Mouse (Mus musculus) forebrain, embryonic 15.5 days (tissue): ENCODE results near the gene Crybg1. TPM values are rescaled to one million over a fixed set of nuclear protein-coding genes. Genes with fewer than 3 reads are reported as not detected.

Experiments
- ATAC-seq: fragments of 200-750 bp; cut with Nextera tagmentation; replicated peaks from 2 replicates; pipeline ENCODE4 v1.8.0; 2017; ENCODE audit warnings: mild to moderate bottlenecking, moderate TSS enrichment, moderate library complexity
- H3K27ac ChIP-seq: fragments of 300-500 bp; sonication (generic); replicated peaks from 2 replicates; pipeline ENCODE4 v1.5.1; 2015; ENCODE audit warnings: mild to moderate bottlenecking, inconsistent platforms
- H3K27me3 ChIP-seq: fragments of 300-500 bp; sonication (generic); 2 replicates; pipeline ENCODE4 v1.6.1; 2015; ENCODE audit warnings: inconsistent platforms
- H3K36me3 ChIP-seq: fragments of 300-500 bp; sonication (generic); 2 replicates; pipeline ENCODE4 v1.6.1; 2015; ENCODE audit warnings: mild to moderate bottlenecking, inconsistent platforms
- H3K4me1 ChIP-seq: fragments of 300-500 bp; sonication (generic); 2 replicates; pipeline ENCODE4 v1.6.1; 2015; ENCODE audit warnings: inconsistent platforms
- H3K4me2 ChIP-seq: fragments of 300-500 bp; sonication (generic); replicated peaks from 2 replicates; pipeline ENCODE4 v1.6.1; 2015; ENCODE audit warnings: mild to moderate bottlenecking, inconsistent platforms
- H3K4me3 ChIP-seq: fragments of 300-500 bp; sonication (generic); 2 replicates; pipeline ENCODE4 v1.5.1; 2015; ENCODE audit warnings: mild to moderate bottlenecking, inconsistent platforms
- H3K9ac ChIP-seq: fragments of 300-500 bp; sonication (generic); replicated peaks from 2 replicates; pipeline ENCODE4 v1.6.1; 2015; ENCODE audit warnings: mild to moderate bottlenecking, inconsistent platforms
- H3K9me3 ChIP-seq: fragments of 300-500 bp; sonication (generic); 2 replicates; pipeline ENCODE4 v1.6.1; 2016; ENCODE audit warnings: inconsistent platforms
- WGBS: fragments of 180-500 bp; shearing (Covaris S2); methylation state at CpG from one replicate; pipeline ENCODE4 v1.1.7; 2015; ENCODE audit warnings: mixed read lengths; 5-methylcytosine and 5-hydroxymethylcytosine counted together
- polyA plus RNA-seq: library from polyadenylated mRNA; unstranded; fragments of >200 nt; fragmentation: Nextera tagmentation; extraction: Ambion mirVana; gene quantifications from 2 replicates; pipeline ENCODE4 v1.2.1, GENCODE M21; 2015

Gene Crybg1
- polyA plus RNA-seq, 1 experiment from 2014 or later, result 0.29 TPM

- no peaks in the 10 kb centered on the region for H3K36me3 ChIP-seq
- no peak for ATAC-seq
- no peaks in the 10 kb centered on the region for H3K9me3 ChIP-seq
- no peaks in the 10 kb centered on the region for H3K4me1 ChIP-seq
- no peak overlapping the region for H3K4me3 ChIP-seq
- H3K27me3 ChIP-seq, result no peaks in the 10 kb centered on the region
- H3K27ac ChIP-seq, result no peak overlapping the region
- no peak overlapping the region for H3K9ac ChIP-seq
- 72% methylated on average over 13 of the region's 13 CpGs for WGBS
- no peak overlapping the region for H3K4me2 ChIP-seq
These were observed 10.4 kb downstream of the Crybg1 start for GRCm38 (mm10) chr10:44138137-44138855.

- Histone ChIP-seq H3K4me2 (no peak overlapping the region), H3K27ac (no peak overlapping the region), H3K36me3 (no peaks in the 10 kb centered on the region), H3K9ac (no peak overlapping the region), H3K4me3 (no peak overlapping the region), H3K4me1 (peaks cover 5% of the 10 kb centered on the region; the same call in 1 of the 2 replicates), H3K27me3 (no peaks in the 10 kb centered on the region), H3K9me3 (no peaks in the 10 kb centered on the region)
- no peak for ATAC-seq
- 92% methylated on average over 5 of the region's 5 CpGs for WGBS
These were observed 22.6 kb downstream of the Crybg1 start for GRCm38 (mm10) chr10:44126047-44126446.

- no peaks in the 10 kb centered on the region for H3K36me3 ChIP-seq
- H3K4me2 ChIP-seq, result no peak overlapping the region
- H3K27ac ChIP-seq, result no peak overlapping the region
- no peaks in the 10 kb centered on the region for H3K27me3 ChIP-seq
- ATAC-seq, result 0 out of 2 replicates have a peak, but pooled peaks have one; percentile 51
- H3K4me1 ChIP-seq, result peaks cover 5% of the 10 kb centered on the region; the same call in 1 of the 2 replicates
- H3K9me3 ChIP-seq, result no peaks in the 10 kb centered on the region
- H3K9ac ChIP-seq, result no peak overlapping the region
- 40% methylated on average over 6 of the region's 6 CpGs for WGBS
- no peak overlapping the region for H3K4me3 ChIP-seq
These were observed 24.2 kb downstream of the Crybg1 start for GRCm38 (mm10) chr10:44124400-44124933.

- ATAC-seq, result no peak
- H3K4me3 ChIP-seq, result no peak overlapping the region
- no peak overlapping the region for H3K9ac ChIP-seq
- no peaks in the 10 kb centered on the region for H3K36me3 ChIP-seq
- 0 out of 2 replicates have a peak, but pooled peaks cover 8% of the 10 kb centered on the region for H3K4me1 ChIP-seq
- no peaks in the 10 kb centered on the region for H3K27me3 ChIP-seq
- 11% methylated on average over 4 of the region's 4 CpGs for WGBS
- no peak overlapping the region for H3K27ac ChIP-seq
- H3K4me2 ChIP-seq, result no peak overlapping the region
- H3K9me3 ChIP-seq, result no peaks in the 10 kb centered on the region
These were observed 30.0 kb downstream of the Crybg1 start for GRCm38 (mm10) chr10:44118616-44119015.

GRCm38 (mm10) chr10:44116796-44117195 lies 31.9 kb downstream of the Crybg1 start:
- H3K27me3 ChIP-seq, result no peaks in the 10 kb centered on the region
- 89% methylated on average over 5 of the region's 5 CpGs for WGBS
- no peak overlapping the region for H3K27ac ChIP-seq
- H3K4me2 ChIP-seq, result no peak overlapping the region
- no peaks in the 10 kb centered on the region for H3K9me3 ChIP-seq
- H3K36me3 ChIP-seq, result no peaks in the 10 kb centered on the region
- 0 out of 2 replicates have a peak, but pooled peaks cover 8% of the 10 kb centered on the region for H3K4me1 ChIP-seq
- no peak overlapping the region for H3K9ac ChIP-seq
- ATAC-seq, result no peak
- H3K4me3 ChIP-seq, result no peak overlapping the region

GRCm38 (mm10) chr10:44114611-44115010 lies 34.0 kb downstream of the Crybg1 start:
- no peak for ATAC-seq
- H3K27ac ChIP-seq, result no peak overlapping the region
- no peak overlapping the region for H3K4me3 ChIP-seq
- no peak overlapping the region for H3K4me2 ChIP-seq
- 0 out of 2 replicates have a peak, but pooled peaks cover 8% of the 10 kb centered on the region for H3K4me1 ChIP-seq
- H3K27me3 ChIP-seq, result no peaks in the 10 kb centered on the region
- H3K9me3 ChIP-seq, result no peaks in the 10 kb centered on the region
- WGBS, result 74% methylated on average over 4 of the region's 4 CpGs
- no peak overlapping the region for H3K9ac ChIP-seq
- no peaks in the 10 kb centered on the region for H3K36me3 ChIP-seq

GRCm38 (mm10) chr10:44112005-44112675 lies 36.5 kb downstream of the Crybg1 start:
- no peak overlapping the region for H3K4me3 ChIP-seq
- WGBS, result 81% methylated on average over 12 of the region's 12 CpGs
- no peak for ATAC-seq

GRCm38 (mm10) chr10:44111168-44111567 lies 37.5 kb downstream of the Crybg1 start:
- no peak overlapping the region for H3K4me3 ChIP-seq
- H3K9ac ChIP-seq, result no peak overlapping the region
- H3K4me1 ChIP-seq, result no peaks in the 10 kb centered on the region
- H3K27me3 ChIP-seq, result no peaks in the 10 kb centered on the region
- no peak overlapping the region for H3K4me2 ChIP-seq
- H3K9me3 ChIP-seq, result no peaks in the 10 kb centered on the region
- WGBS, result 90% methylated on average over 10 of the region's 10 CpGs
- H3K36me3 ChIP-seq, result no peaks in the 10 kb centered on the region
- no peak for ATAC-seq
- H3K27ac ChIP-seq, result no peak overlapping the region

More at GRCm38 (mm10) chr10:44112005-44112675, 36.5 kb downstream of the Crybg1 start:
- Histone ChIP-seq H3K27me3 (no peaks in the 10 kb centered on the region), H3K4me1 (no peaks in the 10 kb centered on the region), H3K36me3 (no peaks in the 10 kb centered on the region), H3K4me2 (no peak overlapping the region), H3K9ac (no peak overlapping the region), H3K9me3 (no peaks in the 10 kb centered on the region), H3K27ac (no peak overlapping the region)

- H3K27ac ChIP-seq, result no peak overlapping the region
- H3K36me3 ChIP-seq, result no peaks in the 10 kb centered on the region
- ATAC-seq, result no peak
- no peak overlapping the region for H3K4me3 ChIP-seq
- no peaks in the 10 kb centered on the region for H3K9me3 ChIP-seq
- no peaks in the 10 kb centered on the region for H3K4me1 ChIP-seq
- no peaks in the 10 kb centered on the region for H3K27me3 ChIP-seq
- H3K4me2 ChIP-seq, result no peak overlapping the region
- no peak overlapping the region for H3K9ac ChIP-seq
These were observed 38.2 kb downstream of the Crybg1 start for GRCm38 (mm10) chr10:44110460-44110859.

GRCm38 (mm10) chr10:44094794-44095193 lies 53.9 kb downstream of the Crybg1 start:
- Histone ChIP-seq H3K36me3 (no peaks in the 10 kb centered on the region), H3K4me2 (no peak overlapping the region), H3K9me3 (no peaks in the 10 kb centered on the region), H3K27ac (no peak overlapping the region), H3K9ac (no peak overlapping the region), H3K27me3 (no peaks in the 10 kb centered on the region), H3K4me3 (no peak overlapping the region), H3K4me1 (no peaks in the 10 kb centered on the region)
- no peak for ATAC-seq
- WGBS, result 79% methylated on average over 2 of the region's 2 CpGs

- H3K9me3 ChIP-seq, result no peaks in the 10 kb centered on the region
- no peak for ATAC-seq
- H3K4me2 ChIP-seq, result no peak overlapping the region
- H3K4me3 ChIP-seq, result no peak overlapping the region
- H3K36me3 ChIP-seq, result no peaks in the 10 kb centered on the region
- no peak overlapping the region for H3K27ac ChIP-seq
- WGBS, result 86% methylated on average over 2 of the region's 2 CpGs
- H3K27me3 ChIP-seq, result no peaks in the 10 kb centered on the region
- H3K9ac ChIP-seq, result no peak overlapping the region
- H3K4me1 ChIP-seq, result no peaks in the 10 kb centered on the region
These were observed 56.9 kb downstream of the Crybg1 start for GRCm38 (mm10) chr10:44091757-44092156.

- H3K4me1 ChIP-seq, result no peaks in the 10 kb centered on the region
- no peak for ATAC-seq
- no peaks in the 10 kb centered on the region for H3K27me3 ChIP-seq
- no peaks in the 10 kb centered on the region for H3K9me3 ChIP-seq
- no peak overlapping the region for H3K9ac ChIP-seq
- H3K4me2 ChIP-seq, result no peak overlapping the region
- no peak overlapping the region for H3K27ac ChIP-seq
- H3K4me3 ChIP-seq, result no peak overlapping the region
- WGBS, result 64% methylated on average over 6 of the region's 6 CpGs
- H3K36me3 ChIP-seq, result no peaks in the 10 kb centered on the region
These were observed 68.3 kb downstream of the Crybg1 start for GRCm38 (mm10) chr10:44080351-44080750.
